Mouse (Mus musculus) urinary bladder, adult 2 months (tissue): ENCODE measurements around the gene Slc38a1. TPM values are rescaled to one million over a fixed set of nuclear protein-coding genes. Genes with fewer than 3 reads are reported as not detected.

Source experiments
- DNase-seq: peaks from one replicate; pipeline ENCODE4 v3.0.0; 2022; ENCODE audit warnings: low spot score
- polyA plus RNA-seq: library from polyadenylated mRNA; depleted of rRNA; stranded (reverse); fragments of >200 nt; gene quantifications from 2 replicates; pipeline ENCODE4 v1.2.3, GENCODE M21; 2012

The Slc38a1 gene
- polyA plus RNA-seq, 1 experiment, result 13.9 TPM

DNA sequence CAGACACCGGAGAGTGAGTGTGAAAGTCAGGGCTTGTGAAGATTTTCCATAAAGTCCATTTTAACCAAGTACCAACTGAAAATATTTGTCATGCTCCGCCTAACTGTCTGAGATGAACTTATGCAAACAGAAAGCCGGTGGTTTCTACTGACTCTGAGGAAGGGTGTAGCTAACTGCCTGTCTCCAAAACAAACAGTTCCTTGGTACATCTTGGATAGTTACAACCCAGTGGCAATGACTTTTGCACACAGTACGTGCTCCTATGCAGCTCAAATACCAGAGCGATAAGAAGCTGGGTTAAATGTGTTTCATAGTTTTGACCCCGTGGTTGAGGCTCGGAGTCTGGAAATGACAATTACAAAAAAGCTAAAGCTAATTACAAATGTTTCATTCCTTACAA, 34.0 kb downstream of the Slc38a1 start:
- DNase-seq, result no peak

DNA sequence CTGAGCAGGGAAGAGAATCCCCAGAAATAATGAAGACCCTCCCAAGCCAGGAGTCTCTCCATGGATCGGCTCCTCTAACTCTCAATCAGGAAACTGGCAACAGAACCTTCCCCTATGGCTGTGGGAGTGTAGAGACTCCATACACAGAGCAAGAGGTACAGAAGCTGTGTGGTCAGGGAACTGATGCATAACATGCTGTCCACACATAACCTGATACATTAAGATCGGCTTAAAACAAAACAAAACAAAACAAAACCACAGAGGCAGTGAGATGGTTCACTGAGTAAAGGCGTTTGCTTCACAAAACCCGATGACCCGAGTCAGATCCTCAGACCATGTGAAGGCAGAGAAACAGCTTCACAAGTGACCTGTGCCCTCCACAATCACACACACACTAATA, 35.3 kb downstream of the Slc38a1 start:
- DNase-seq, result no peak

DNA sequence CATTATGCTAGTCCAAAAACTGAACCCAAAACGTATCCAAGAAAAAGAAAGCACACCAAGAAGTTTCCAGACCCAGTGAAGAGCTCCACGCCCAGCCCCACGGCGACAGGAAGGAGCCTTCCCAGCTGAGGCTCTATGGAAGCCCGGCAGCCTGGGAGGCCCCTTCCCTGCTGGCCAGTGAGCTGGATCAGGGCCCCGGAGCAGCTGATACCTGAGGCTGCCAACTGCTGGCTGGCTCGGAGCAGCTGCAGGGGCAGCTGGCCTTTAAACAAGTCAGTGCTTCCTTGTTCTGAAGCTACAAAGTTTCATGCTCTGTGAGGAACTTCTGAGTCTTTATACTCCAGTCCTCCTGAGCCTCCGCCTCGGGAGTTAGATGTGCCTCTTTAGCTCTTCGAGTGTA, 38.4 kb downstream of the Slc38a1 start:
- DNase-seq, result no peak

DNA sequence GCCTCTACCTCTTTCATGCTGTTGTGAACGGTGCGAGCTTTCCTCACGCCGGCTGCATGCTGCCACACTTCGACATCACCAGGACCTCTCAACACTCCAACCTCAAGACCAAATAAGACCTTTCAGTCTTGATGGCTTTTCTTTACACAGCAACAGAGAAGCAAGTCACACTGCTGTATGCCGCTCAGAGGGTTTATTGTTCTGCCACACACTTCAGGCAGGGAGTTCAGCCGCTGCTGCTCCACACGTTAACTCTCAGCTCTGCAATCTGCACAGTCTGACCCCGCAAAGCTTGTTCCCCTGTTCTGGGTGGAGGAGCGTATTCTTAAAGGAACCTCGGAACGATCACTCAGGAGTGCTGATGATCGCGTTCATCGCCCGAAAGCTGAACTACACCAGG, 40.7 kb downstream of the Slc38a1 start:
- DNase-seq, result no peak

DNA sequence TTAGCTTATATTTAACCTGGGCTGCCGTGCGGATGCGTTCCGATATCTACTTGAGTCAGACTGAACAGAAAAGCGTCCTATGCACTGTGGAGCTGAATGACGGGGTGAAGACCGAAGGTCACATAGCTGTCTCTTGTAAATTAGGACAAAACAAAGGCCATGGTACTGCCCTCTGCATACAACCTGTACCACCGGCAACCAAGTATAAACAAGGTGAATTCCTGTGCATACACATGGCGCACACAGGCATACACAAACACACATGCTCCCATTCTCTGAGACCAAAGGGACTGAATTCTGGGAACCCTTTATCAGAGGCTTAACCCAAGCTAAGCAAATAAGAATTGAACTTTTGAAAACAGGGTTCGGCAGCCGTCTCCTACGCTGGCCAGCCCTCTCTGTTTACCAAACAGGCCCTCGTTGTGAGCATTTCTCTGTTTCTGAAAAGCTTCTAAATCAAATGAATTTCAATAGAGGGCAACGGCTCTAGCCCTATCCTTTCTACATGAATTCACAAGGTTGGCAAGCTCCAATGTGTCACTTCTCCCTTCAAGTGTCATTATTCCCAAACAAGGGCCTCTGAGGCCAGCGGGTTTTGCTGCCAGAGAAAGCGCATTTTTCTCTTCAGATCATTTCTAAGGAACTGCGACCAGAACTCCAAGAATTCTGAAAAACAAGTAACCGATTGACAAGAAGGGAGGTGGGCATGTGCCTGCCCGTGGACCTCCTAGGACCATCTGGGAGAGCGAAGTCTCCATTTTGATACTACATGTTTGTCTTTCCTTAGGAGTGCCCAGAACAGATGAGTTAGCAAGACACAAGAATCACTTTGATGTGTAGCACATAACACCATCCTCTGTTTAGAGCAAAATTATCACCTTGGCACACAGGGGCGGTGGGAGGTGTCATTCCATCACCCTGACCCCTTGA, 42.6 kb downstream of the Slc38a1 start:
- no peak for DNase-seq

DNA sequence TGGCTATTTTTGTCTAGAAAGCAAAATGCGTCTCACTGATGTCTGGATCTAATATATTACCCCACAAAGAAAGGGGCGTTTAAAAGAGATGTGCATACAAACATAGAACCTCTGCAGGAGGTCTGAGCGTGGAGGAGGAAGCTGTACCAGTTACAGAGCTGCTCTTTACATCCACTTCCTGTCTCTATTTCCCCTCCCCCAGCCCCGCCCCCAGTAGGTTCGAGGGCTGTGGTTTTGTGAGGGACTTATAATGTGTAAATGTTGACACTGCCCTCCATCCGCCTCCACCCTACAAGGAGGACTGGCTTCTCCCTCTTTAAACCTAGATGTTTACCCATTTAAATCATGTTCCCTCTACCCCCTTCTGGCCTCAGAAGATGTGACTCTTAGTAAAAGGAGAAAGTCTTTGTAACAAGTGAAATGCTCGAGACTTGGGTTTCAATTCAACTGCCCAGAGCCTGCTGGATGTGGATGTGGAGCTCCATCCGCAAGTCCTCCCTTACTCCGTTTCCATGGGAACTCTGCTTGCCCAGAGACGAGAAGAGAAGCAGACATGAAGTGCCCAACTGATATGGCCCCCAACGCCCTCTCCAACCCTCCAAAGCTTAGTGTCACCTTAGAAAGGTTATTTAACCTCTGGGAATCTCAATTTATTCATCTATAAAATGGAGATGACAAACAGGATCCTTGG, 43.7 kb downstream of the Slc38a1 start:
- DNase-seq, result no peak

DNA sequence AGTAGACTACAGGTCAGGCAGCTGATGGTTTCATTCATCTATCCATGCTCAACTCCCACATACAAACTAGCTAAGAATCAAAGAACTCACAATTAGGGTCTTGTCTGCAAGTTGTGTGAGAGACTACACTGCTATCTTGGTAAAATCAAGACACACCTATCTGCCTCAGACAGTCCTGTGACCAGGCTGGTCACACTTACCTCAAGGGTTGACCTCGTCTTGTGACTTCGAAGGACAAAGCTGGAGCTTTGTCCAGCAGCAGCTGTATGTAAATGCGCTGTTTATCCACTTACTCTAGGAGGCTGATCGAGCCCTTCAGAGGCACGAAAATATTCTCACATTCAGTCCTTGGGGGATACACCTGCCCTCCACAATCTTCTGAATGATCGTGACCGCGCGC, 45.6 kb downstream of the Slc38a1 start:
- no peak for DNase-seq

DNA sequence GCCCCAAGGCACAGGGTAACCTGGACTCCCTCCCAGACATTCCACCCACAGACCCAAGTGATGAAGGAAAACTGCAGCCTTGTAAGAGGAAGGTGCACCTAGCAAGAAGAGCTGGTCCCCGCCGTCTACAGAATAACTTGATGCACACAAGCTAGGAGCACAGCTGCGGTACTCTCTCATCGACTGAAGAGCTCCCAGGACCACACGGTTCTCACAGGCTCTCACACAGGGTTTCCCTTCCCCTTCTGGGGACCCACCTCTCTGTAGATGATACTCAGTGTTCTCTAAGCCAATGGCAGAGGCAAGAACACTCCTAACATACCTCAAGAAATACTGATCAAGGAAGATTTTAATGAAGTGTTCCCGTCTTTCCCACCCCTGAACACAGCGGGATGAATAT, 48.4 kb downstream of the Slc38a1 start:
- no peak for DNase-seq

DNA sequence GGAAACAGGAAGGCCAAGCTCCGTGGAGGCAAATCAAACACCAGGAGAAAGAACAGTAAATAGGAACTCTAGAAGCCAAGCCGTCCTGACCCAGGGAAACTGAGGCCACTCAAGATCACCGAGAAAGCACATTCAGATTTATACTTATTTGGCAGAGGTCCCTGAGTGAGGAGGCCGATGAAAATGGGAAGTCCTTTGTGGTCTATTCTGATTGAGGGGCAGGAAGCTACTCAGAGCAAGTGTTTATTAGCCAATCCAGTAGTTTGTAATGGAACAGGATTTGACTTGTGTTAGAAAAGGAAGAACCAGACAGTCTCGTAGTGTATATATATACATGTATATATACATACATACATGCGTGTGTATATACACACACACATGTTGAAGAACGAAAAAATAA, 48.8 kb downstream of the Slc38a1 start:
- no peak for DNase-seq

DNA sequence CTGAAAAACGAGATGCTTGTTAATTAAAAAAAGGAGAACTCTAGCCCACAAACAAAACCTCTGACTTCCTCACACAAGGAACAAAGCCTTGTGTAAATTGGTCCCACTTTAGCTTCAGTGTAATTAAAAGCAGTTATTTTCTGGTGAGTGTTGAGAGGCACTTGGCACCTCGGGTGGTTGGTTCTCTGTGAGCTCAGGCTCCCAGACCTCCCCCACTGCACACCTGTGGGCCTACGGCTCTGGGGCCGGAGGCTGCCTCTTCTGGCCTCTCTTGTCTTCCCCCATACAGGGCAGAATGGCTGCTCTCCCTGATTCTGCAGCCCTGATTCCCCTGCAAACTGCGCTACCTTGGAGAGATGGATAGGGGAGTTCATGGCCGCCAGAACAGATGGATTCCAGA, 49.3 kb downstream of the Slc38a1 start:
- no peak for DNase-seq

DNA sequence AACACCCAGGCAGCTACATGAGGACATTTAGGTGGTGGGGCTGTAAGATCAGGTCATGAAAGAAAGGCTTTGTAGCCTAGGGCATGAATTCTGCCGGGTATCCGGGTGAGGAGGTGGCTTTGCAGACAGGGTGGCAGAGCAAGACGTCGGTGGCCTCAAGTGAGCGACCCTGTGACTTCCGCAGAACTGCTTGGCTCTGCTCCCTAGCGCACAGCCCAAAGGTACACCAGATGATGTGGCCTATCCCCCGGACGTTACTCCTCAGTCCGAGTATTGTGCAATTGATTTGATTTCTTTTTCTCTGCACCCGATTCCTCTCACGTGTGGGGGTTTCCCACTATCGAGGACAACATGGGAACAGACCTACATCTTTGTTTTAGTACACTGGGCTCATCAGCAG, 49.7 kb downstream of the Slc38a1 start:
- DNase-seq, result no peak

DNA sequence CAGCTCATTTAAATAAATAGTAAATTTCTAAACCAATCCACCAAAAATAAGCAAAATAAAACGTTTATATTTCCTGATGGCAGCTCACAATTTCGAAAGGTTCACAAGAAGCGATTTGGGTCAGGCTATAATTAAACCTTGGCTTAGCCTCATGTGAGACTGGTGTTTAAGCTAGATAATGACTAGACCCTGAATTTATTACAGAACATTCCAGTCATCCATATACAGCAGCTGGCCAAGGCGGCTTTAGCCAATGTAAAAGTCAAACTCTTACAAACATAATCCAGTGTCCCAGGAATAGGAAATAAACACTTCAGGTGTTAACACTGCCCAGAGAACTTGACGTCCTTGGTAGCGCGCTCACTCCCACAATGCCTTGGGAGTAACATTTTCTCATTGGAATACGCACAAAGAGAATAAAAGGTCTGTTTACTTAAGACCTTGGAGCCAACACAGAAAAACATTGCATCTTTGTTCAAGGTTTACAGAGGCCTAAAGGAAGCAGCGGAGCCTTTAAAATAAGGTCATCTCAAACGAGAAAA, 50.8 kb downstream of the Slc38a1 start:
- DNase-seq, result no peak

DNA sequence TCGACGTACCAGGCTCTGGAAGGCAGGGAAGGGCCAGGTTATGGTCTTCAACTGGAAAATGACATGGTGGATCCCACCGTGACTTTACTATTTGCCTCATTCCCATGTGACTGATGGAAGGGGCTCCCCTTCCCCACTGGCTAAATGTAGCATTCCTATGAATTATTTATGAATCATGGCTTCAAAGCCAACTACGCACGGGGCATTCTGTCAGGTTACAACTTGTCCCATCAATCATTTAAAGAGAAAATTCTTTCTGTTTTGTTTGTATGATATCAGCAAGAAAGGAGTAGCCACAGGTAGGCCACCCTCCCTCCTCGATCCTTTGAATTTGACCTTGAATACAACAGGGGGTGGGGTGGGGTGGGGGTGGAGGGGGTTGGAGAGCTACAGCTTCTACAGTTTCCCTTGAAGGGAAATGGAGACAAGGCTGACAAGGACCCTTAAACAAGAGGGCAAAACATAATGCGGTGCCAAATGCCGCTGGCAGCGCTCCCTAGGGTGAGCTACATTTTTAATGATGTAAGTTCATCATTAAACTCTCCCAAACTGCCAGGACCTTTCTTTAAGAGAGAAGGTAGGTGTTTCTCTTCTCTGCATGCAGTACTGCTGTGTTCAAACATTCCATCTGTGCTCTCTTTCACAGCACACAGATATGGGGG, 53.6 kb downstream of the Slc38a1 start:
- no peak for DNase-seq

DNA sequence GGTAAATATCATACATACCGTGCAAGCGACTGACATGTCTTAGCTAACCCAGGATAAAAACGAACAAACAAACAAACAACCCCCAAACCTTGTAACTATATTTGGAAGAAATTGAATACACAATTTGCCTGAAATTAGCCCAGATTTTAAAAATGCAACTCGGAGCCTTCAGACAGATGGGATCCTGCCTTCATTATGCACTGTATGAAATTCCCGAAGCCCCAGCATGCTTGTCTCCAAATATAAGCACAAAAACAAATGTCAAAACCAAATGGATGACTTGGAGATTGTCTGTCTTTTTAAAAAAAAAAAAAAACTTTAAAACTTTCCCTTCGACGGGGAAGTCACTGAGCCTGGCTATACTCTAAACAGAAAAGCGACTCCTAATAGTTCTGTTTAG, 54.7 kb downstream of the Slc38a1 start:
- DNase-seq, result no peak

DNA sequence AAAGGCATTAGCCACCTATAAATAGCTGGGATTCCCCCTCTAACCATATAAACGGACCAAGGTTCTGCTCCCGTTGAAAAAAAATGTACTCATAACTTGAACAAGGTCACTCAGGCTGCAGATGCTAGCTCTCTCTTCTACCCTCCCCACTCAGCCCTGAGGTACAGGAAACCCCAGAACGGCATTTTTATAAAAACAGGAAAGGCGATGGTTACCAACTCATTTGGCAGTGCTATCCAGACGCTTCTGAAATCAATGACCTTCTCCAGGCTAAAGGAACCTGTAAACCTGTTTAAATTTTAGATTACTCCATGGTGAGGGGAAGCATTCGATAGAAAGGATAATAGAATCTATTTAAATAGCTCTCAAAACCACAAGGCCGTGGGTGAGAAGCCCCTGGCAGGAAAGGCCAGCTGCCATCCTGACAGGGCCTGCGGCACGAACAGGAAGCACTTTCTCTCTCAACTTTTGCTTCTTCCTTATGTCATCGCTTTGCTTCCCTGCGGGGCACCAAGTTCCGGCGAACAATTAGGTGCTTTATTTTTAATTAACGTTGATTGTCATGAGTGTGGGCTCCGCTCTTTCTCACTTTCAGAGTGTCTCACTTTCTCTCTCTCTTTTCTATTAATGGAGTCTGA, 59.2 kb downstream of the Slc38a1 start:
- no peak for DNase-seq

DNA sequence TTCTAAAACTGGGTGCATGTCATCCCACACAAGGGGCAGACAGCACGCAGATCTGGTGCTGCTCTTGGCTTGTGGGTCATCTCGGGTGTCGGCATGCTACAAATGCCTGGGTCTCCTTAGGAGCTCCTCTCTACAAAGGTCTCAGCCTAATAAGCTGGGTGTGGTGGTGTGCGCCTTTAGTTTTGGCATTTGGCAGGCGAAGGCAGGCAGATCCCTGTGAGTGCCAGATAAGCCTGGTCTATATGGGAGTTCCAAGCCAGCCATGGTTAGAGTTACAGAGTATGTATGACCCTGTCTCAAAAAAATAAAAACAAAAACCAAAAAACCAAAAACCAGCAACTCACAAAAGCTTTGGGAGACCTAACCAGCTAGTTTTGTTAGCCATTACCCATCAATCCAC, 65.7 kb downstream of the Slc38a1 start:
- DNase-seq, result no peak

DNA sequence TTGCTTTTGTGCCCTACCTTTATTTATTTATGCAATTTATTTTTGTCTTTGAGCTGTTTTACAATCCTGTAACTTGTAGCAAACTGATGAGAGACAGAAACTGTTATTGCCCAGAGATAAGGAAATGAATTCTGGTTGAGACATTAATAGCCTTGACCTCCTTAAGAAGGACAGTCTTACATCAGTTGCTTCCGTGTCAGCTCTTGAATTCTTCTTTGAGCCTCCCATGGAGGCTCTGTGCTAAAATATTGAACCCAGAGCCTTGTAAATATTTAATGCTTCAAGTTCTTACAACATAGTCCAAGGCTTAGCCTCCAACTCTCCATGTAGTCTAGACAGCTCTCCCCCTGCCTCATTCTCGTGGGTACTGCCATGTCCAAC, 73.7 kb downstream of the Slc38a1 start:
- DNase-seq, result no peak

DNA sequence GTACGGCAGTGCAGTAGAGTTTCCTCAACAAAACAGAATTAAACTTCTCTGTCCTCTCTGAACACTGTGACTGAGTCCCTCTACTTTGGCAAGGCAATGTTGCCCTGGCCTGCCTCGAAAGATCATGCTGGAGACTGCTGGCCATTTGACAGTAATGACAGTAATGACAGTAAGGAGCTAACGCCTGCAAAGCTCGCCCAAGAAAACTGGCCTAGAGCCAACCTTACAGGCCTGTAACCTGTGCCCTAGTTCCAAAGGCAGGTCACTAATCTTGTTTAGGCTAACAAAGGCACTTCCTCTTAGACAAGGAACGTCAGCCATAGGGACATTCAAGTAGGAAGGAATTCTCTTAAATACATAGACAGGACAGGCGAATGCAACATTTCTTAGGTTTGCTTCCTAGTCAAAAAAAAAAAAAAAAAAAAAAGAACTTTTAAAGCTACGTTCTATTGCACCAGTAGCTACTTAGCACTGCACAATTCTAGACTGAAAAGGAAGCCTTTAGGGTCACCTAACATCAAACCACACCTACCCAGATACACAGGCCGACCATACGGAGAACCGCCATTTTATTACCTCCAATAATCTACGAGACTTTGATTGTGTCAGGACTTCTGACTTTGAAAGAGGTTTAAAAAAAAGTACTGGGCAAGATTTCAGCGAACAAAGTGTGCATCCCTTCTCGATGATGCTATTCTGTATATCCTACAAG, 74.3 kb downstream of the Slc38a1 start:
- no peak for DNase-seq

DNA sequence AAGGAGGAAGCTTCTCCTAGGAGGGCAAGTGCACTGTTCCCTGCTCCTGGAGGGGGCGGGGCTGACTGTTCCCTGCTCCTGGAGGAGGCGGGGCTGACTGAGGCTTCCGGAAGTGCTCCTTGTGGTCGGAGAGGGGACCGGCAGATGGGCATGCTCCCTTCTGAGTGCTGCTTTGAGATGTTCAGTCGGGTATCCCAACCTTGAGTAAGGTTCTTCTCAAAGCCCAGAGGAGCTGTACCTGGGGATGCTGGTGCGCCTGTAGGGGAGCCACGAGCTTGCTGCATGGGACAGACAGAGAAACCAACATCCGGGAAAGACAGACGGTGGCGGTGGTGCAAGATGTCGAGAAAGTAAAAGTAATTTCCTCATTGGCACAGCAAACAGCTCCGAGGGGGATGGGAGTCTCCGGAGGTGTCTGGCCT, 75.9 kb downstream of the Slc38a1 start:
- DNase-seq, result no peak

DNA sequence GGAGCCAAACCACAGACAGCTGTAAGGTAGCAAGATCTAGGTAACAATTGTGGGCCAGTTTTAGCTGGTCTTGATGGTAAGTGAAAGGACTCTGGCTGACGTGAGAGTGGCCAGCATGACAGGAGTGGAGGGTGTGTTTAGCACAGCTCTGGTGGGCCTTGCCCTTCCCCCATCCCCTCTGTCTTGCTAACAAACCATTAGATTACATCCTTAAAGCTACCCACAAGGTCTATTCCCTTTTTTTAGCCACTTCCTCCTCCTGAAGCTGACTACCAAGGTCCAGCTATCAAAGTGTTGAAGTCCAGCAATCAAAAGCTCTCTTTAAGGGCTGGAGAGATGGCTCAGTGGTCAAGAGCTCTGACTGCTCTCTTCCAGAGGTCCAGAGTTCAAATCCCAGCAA, 78.9 kb downstream of the Slc38a1 start:
- no peak for DNase-seq

DNA sequence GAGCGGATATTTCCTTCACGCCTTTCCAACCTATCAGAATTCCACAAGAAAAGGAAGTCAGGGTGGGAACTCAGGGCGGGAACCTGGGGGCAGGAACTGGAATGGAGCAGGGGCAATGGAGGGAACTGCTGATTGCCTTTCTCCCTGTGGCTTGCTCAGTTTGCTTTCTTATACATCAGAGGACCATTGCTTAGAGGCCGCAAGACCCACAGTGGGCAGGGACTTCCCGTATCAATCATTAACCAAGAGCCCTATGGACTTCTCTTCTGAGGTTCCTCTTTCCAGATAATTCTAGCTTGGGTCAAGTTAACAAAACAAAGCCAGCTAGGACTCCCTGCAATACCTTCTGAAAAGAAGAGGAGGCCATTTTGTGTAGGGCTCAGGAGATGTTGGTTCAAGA, 80.2 kb downstream of the Slc38a1 start:
- DNase-seq, result no peak
